Mouse (Mus musculus): ENCODE data around the gene Dcaf6.
"Not testable (repeated sequence)": the region's sequence is repeated elsewhere in the genome, so short reads cannot be mapped to it uniquely, and the experiment has no call there.

The Dcaf6 gene

GRCm38 (mm10) chr1:165421357-165421915 lies 38.8 kb downstream of the Dcaf6 start:
- DNase-seq, result no peak

GRCm38 (mm10) chr1:165396401-165396805 lies 63.9 kb downstream of the Dcaf6 start:
- no peak for DNase-seq

GRCm38 (mm10) chr1:165395940-165396339 lies 64.3 kb downstream of the Dcaf6 start:
- no peak for DNase-seq

GRCm38 (mm10) chr1:165394836-165395235 lies 65.4 kb downstream of the Dcaf6 start:
- DNase-seq, result no peak

- no peak for DNase-seq
Measured at GRCm38 (mm10) chr1:165393033-165393432, 67.2 kb downstream of the Dcaf6 start.

DNA sequence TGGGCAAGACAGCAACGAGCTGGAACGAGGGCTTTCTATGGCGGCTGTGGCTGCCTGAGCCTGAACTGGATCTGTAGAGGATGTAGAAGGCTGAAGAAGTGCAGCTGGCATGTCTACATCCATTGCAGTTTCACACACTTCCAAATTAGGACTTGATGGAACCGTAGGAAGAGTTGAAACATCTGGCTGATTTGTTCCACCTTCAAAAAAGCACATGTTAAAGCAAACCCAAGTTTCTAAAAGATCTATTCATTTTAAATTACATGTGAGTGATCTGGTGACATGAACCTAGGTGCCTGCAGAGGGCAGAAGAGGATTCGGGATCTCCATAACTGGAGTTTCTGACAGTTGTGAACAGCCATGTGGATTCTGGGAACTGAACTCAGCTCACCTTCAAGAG lies 71.6 kb downstream of the Dcaf6 start:
- peak; percentile 53 to 63 for DNase-seq

GRCm38 (mm10) chr1:165386525-165386923 lies 73.8 kb downstream of the Dcaf6 start:
- DNase-seq, result no peak

GRCm38 (mm10) chr1:165385810-165386524 lies 74.3 kb downstream of the Dcaf6 start:
- DNase-seq, result no peak

DNA sequence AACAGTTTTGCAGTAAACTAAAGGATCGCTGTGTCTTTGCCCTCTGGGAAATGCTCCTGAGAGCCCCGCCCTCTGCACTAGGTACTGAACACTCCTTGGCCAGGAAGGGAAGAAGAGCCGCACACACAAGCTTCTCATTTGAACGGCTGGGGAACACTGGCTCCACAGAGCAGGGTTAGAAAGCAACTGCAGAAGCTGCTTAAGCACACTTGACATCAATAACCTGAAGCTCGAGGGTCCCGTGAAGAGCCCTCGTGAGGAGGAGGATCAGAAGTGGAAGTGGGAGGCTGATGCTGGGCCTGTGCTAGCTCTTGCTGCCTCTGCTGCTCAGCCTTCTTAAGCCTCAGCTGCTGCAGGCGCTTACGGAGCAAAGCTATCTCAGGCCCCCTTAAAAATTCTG lies 86.4 kb downstream of the Dcaf6 start:
- DNase-seq, result no peak

DNA sequence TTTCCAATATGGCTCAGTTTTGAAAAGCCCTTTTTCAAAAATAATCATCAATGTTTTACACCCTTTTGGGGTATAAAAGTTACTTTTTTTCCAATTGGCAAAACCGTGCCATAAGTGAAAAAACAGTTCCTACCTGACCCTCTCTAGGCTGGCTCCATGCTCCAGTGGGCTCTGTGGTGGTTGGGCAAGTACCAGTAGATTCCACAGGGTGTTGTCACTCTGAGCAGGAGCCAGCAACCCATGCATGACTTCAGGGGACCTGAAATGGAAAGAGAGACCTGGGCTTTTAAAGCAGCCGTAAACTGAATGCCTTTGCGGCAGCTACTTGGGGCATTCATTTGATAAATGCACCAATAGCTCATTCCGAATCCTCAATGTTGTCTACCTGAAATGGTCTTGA lies 89.3 kb downstream of the Dcaf6 start:
- peak; percentile 36 to 77 for DNase-seq

DNA sequence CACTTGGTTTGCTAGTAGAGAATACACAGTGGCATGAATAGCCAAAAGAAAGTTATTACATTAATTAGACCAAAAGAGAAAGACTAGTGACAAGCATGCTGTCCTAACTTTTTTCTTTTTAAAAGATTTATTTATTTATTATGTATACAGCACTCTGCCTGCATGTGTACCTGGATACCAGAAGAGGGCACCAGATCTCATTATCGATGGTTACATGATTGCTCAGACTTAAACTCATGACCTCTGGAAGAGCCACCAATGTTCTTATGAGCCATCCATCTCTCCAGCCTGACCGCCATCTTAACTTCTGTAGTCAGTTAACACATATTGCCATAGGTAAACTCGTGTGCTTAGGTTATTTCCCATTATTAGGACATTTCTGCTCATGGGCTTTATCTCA lies 95.2 kb downstream of the Dcaf6 start:
- DNase-seq, result no peak

DNA sequence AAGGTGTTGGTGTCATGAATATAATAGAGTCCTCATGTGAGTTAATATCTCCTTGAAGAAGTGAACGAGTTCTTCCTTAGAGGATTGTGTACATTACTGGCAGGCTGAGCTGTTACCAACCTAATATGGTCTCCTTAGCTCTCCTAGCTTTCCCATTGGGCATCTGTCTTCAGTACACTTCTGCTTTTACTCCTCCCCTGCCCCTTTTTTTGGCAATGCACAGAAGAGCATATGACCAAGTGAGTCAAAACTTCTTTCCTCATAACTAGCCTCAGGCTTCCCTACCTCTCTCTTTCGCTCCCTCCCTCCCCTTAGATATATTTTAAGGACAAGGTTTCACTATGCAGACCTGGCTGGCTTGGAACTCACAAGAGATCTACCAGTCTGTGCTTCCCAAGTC lies 97.0 kb downstream of the Dcaf6 start:
- DNase-seq, result no peak

DNA sequence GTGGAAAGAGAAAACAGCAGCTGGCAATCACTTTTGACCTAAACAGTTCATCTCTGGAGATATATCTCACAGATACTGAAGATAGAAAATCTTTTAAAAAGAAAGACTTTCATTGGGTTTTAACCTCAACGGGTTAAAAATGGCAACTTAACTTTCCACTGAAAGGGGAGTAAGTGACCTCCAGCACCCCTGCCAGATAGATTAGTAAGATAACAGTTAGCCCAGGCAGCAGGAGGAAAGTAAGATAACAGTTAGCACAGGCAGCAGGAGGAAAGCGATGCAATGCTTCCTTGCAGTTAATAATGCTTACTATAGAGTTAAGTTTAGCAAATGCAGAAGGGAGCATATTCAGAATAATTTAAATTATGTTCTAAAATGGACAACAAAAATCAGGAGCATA lies 103.9 kb downstream of the Dcaf6 start:
- DNase-seq, result no peak

- peak; percentile 23 to 47 for DNase-seq
Measured at GRCm38 (mm10) chr1:165348627-165349026, 111.6 kb downstream of the Dcaf6 start.

DNA sequence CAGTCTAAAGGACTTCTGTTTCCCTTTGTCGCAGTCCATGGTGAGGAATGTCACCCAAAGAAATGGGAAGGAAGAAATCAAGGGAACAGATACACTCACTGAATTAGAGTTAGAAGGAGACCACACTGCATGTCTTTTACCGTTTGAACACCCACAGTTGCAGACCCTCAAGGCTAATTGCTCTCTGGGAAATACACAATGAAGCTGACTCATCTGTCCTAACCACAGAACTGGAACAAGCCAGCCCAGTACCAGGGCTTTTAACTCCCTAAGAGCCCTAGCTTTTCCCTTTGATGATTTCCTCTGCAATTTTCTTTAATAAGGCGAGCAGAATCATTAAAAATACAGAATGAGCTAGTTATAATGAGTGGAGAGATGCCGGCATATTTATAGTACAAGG lies 115.8 kb downstream of the Dcaf6 start:
- DNase-seq, result no peak

DNA sequence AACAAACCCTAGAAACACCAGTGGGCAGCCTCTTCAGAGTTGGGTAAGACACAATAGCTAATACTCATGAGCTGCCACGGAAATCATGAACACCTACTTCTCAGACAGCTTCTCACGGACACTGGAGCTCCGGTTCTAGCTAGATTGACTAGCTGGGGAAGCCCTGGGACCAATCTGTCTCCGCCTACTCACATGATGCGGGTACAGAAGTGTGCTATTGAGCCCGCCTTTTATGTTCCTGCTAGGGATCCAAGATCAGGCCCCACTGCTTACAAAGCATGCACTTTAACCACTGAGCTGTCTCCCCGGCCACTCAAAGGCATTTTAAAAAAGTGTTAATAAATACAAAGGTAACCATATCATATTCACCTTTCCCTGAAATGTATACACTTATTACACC lies 118.1 kb downstream of the Dcaf6 start:
- DNase-seq, result peak; percentile 42 to 63

GRCm38 (mm10) chr1:165332797-165333196 lies 127.5 kb downstream of the Dcaf6 start:
- no peak for DNase-seq

DNA sequence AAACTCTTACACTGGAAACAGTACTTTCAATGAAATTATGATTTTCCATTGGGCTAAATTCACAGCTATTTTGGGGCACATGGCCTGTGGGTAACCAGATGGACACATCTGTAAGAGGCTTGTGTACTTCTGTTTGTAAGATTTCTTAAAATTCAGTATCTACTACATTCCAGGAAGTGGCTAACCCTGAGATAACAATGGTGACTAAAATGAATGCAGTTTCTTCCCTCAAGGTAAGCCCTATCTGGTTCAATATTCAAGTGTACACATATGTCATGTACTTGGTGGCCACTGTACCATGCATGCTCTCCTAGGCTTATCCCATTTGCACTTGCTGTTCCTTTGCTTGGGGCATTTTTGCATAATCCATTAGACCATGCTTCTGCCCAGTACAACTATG lies 129.4 kb downstream of the Dcaf6 start:
- DNase-seq, result no peak

- not testable (repeated sequence) for DNase-seq
Measured at GRCm38 (mm10) chr1:165328384-165329289, 131.6 kb downstream of the Dcaf6 start.

GRCm38 (mm10) chr1:165327831-165328230 lies 132.4 kb downstream of the Dcaf6 start:
- no peak for DNase-seq

DNA sequence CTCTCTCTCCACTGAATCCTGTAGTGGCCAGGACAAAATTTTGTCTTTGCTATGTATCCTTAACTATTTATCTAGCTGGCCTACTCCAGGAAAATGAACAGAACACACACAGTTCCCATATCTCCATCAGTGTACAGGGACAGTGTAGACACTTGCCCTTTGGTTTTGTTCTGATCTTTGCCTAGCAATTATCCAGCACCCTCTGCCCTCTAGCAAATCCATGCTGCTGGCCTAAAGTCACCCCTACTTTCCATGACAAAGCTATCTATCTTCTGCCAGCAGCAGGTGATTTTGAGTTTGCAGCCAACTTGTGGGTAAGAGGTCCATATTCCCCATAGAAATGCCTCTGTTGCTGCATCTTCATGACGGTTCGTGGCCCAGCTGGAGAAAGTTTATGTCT lies 132.9 kb downstream of the Dcaf6 start:
- DNase-seq, result no peak

- no peak for DNase-seq
Measured at GRCm38 (mm10) chr1:165322934-165323333, 137.3 kb downstream of the Dcaf6 start.

GRCm38 (mm10) chr1:165321891-165322290 lies 138.4 kb downstream of the Dcaf6 start:
- DNase-seq, result no peak

- no peak for DNase-seq
Measured at GRCm38 (mm10) chr1:165321393-165321861, 138.8 kb downstream of the Dcaf6 start.

Data from kidney, postnatal 25 days (tissue).